Mouse (Mus musculus) testis, adult 2 months (tissue): Measurements from ENCODE around the gene Pyroxd1. TPM values are rescaled to one million over a fixed set of nuclear protein-coding genes. Genes with fewer than 3 reads are reported as not detected.
A peak's percentile ranks its signal among the peaks of the same experiment; 100 is the strongest.

ENCODE experiments used
- H3K27ac ChIP-seq: fragments of 200-500 bp; 2 replicates; pipeline ENCODE4 v1.5.1; 2012; ENCODE audit warnings: low read depth, low read length; ENCODE audit not compliant: control insufficient read depth, insufficient read depth
- H3K27me3 ChIP-seq: fragments of 200-500 bp; 2 replicates; pipeline ENCODE4 v1.6.1; 2012; ENCODE audit warnings: mild to moderate bottlenecking, low read length, moderate library complexity; ENCODE audit not compliant: control insufficient read depth, insufficient read depth
- H3K36me3 ChIP-seq: fragments of 200-500 bp; 2 replicates; pipeline ENCODE4 v1.6.1; 2012; ENCODE audit warnings: mild to moderate bottlenecking, low read length; ENCODE audit not compliant: control insufficient read depth, insufficient read depth
- H3K4me1 ChIP-seq: fragments of 200-500 bp; 2 replicates; pipeline ENCODE4 v1.6.1; 2012; ENCODE audit warnings: low read length; ENCODE audit not compliant: control insufficient read depth, insufficient read depth
- H3K4me3 ChIP-seq: fragments of 200-500 bp; 2 replicates; pipeline ENCODE4 v1.5.1; 2012; ENCODE audit warnings: low read depth, mild to moderate bottlenecking, low read length, moderate library complexity, mixed read lengths; ENCODE audit not compliant: control insufficient read depth
- CTCF ChIP-seq: fragments of 200-500 bp; IDR thresholded peaks from 2 replicates; pipeline ENCODE4 v1.5.1; 2012; ENCODE audit warnings: low read depth, mild to moderate bottlenecking, inconsistent platforms, low read length, moderate library complexity; ENCODE audit not compliant: control insufficient read depth, insufficient read depth, insufficient replicate concordance
- POLR2A ChIP-seq: fragments of 200-500 bp; IDR thresholded peaks from 2 replicates; pipeline ENCODE4 v1.6.1; 2012; ENCODE audit warnings: low read depth, mild to moderate bottlenecking, inconsistent platforms, low read length, moderate library complexity; ENCODE audit not compliant: control insufficient read depth
- polyA plus RNA-seq: library from polyadenylated mRNA; depleted of rRNA; stranded (reverse); fragments of >200 nt; gene quantifications from 2 replicates; pipeline ENCODE4 v1.2.3, GENCODE M21; 2012

Gene Pyroxd1
- polyA plus RNA-seq, 1 experiment, result 6.3 TPM

- H3K36me3 ChIP-seq, result peaks cover 6% of the 10 kb centered on the region
- no peak for TF ChIP-seq POLR2A
- TF ChIP-seq CTCF, result no peak
- H3K4me3 ChIP-seq, result no peak overlapping the region
- no peak overlapping the region for H3K27ac ChIP-seq
- H3K27me3 ChIP-seq, result no peaks in the 10 kb centered on the region
- no peaks in the 10 kb centered on the region for H3K4me1 ChIP-seq
Measured at GRCm38 (mm10) chr6:142362036-142362435, 16.6 kb downstream of the Pyroxd1 start.

- TF ChIP-seq CTCF (peak; percentile 20; the same call in 1 of the 2 replicates), POLR2A (no peak)
- H3K36me3 ChIP-seq, result peaks cover 6% of the 10 kb centered on the region
- no peak overlapping the region for H3K4me3 ChIP-seq
- H3K4me1 ChIP-seq, result no peaks in the 10 kb centered on the region
- no peak overlapping the region for H3K27ac ChIP-seq
- H3K27me3 ChIP-seq, result no peaks in the 10 kb centered on the region
Measured at GRCm38 (mm10) chr6:142363019-142363576, 17.6 kb downstream of the Pyroxd1 start.

- TF ChIP-seq POLR2A (no peak), CTCF (no peak)
- no peak overlapping the region for H3K4me3 ChIP-seq
- no peak overlapping the region for H3K27ac ChIP-seq
- H3K27me3 ChIP-seq, result no peaks in the 10 kb centered on the region
- no peaks in the 10 kb centered on the region; the same call in 1 of the 2 replicates for H3K4me1 ChIP-seq
- H3K36me3 ChIP-seq, result peaks cover 6% of the 10 kb centered on the region
Measured at GRCm38 (mm10) chr6:142365742-142366472, 20.5 kb downstream of the Pyroxd1 start.

- H3K4me1 ChIP-seq, result no peaks in the 10 kb centered on the region; the same call in 1 of the 2 replicates
- peaks cover 6% of the 10 kb centered on the region for H3K36me3 ChIP-seq
- no peak overlapping the region for H3K27ac ChIP-seq
- no peaks in the 10 kb centered on the region for H3K27me3 ChIP-seq
- no peak for TF ChIP-seq CTCF
- TF ChIP-seq POLR2A, result no peak
- H3K4me3 ChIP-seq, result no peak overlapping the region
Measured at GRCm38 (mm10) chr6:142366473-142367018, 21.1 kb downstream of the Pyroxd1 start.

- Histone ChIP-seq H3K27me3 (no peaks in the 10 kb centered on the region), H3K4me3 (no peak overlapping the region), H3K36me3 (peaks cover 6% of the 10 kb centered on the region), H3K27ac (no peak overlapping the region), H3K4me1 (no peaks in the 10 kb centered on the region; the same call in 1 of the 2 replicates)
- no peak for TF ChIP-seq POLR2A
- TF ChIP-seq CTCF, result no peak
Measured at GRCm38 (mm10) chr6:142367565-142367964, 22.1 kb downstream of the Pyroxd1 start.

- Histone ChIP-seq H3K27ac (no peak overlapping the region), H3K36me3 (peaks cover 4% of the 10 kb centered on the region), H3K4me1 (no peaks in the 10 kb centered on the region; the same call in 1 of the 2 replicates), H3K4me3 (no peak overlapping the region), H3K27me3 (no peaks in the 10 kb centered on the region)
- no peak for TF ChIP-seq POLR2A
- no peak for TF ChIP-seq CTCF
Measured at GRCm38 (mm10) chr6:142369568-142369967, 24.1 kb downstream of the Pyroxd1 start.

- TF ChIP-seq CTCF (no peak), POLR2A (no peak)
- no peaks in the 10 kb centered on the region for H3K27me3 ChIP-seq
Measured at GRCm38 (mm10) chr6:142377081-142377480, 31.6 kb downstream of the Pyroxd1 start.

More at GRCm38 (mm10) chr6:142377081-142377480, 31.6 kb downstream of the Pyroxd1 start:
- Histone ChIP-seq H3K4me3 (no peak overlapping the region), H3K4me1 (no peaks in the 10 kb centered on the region), H3K36me3 (peaks cover 3% of the 10 kb centered on the region), H3K27ac (no peak overlapping the region)
